Mouse (Mus musculus) embryonic facial prominence, embryonic 14.5 days (tissue): ENCODE data around the gene Ube2z. TPM values are rescaled to one million over a fixed set of nuclear protein-coding genes. Genes with fewer than 3 reads are reported as not detected.

Experiments used
- ATAC-seq: fragments of 200-750 bp; cut with Nextera tagmentation; 2 replicates; pipeline ENCODE4 v1.8.0; 2017; ENCODE audit warnings: low read depth, moderate number of reproducible peaks, moderate TSS enrichment
- DNase-seq: peaks from one replicate; pipeline ENCODE4 v3.0.0-alpha.2; 2015; ENCODE audit warnings: low spot score
- H3K27ac ChIP-seq: fragments of 300-500 bp; sonication (generic); replicated peaks from 2 replicates; pipeline ENCODE4 v1.5.1; 2014; ENCODE audit warnings: low read depth, mild to moderate bottlenecking, low read length, moderate library complexity
- H3K27me3 ChIP-seq: fragments of 300-500 bp; sonication (generic); replicated peaks from 2 replicates; pipeline ENCODE4 v1.6.1; 2014; ENCODE audit warnings: low read length; ENCODE audit not compliant: control insufficient read depth, insufficient read depth
- H3K36me3 ChIP-seq: fragments of 300-500 bp; sonication (generic); 2 replicates; pipeline ENCODE4 v1.6.1; 2014; ENCODE audit warnings: low read length, mixed read lengths; ENCODE audit not compliant: control insufficient read depth, insufficient read depth
- H3K4me1 ChIP-seq: fragments of 300-500 bp; sonication (generic); 2 replicates; pipeline ENCODE4 v1.6.1; 2014; ENCODE audit warnings: antibody characterized with exemption, low read length; ENCODE audit not compliant: control insufficient read depth, insufficient read depth
- H3K4me2 ChIP-seq: fragments of 300-500 bp; sonication (generic); 2 replicates; pipeline ENCODE4 v1.6.1; 2014; ENCODE audit warnings: low read depth, mild to moderate bottlenecking, low read length, moderate library complexity, mixed read lengths
- H3K4me3 ChIP-seq: fragments of 300-500 bp; sonication (generic); 2 replicates; pipeline ENCODE4 v1.5.1; 2014; ENCODE audit warnings: low read depth, mild to moderate bottlenecking, low read length
- H3K9ac ChIP-seq: fragments of 300-500 bp; sonication (generic); 2 replicates; pipeline ENCODE4 v1.6.1; 2014; ENCODE audit warnings: low read depth, mild to moderate bottlenecking, low read length, moderate library complexity, mixed read lengths
- H3K9me3 ChIP-seq: fragments of 300-500 bp; sonication (generic); 2 replicates; pipeline ENCODE4 v1.6.1; 2016; ENCODE audit warnings: low read length; ENCODE audit not compliant: control insufficient read depth
- WGBS: fragments of 180-500 bp; shearing (Covaris S2); extraction: QIAGEN DNeasy Blood & Tissue Kit; methylation state at CpG from one replicate; pipeline ENCODE4 v1.1.7; 2014; 5-methylcytosine and 5-hydroxymethylcytosine counted together
- polyA plus RNA-seq: library from polyadenylated mRNA; unstranded; fragments of >200 nt; fragmentation: Nextera tagmentation; extraction: Ambion mirVana; gene quantifications from 2 replicates; pipeline ENCODE4 v1.2.1, GENCODE M21; 2014

Gene Ube2z
- polyA plus RNA-seq, 1 experiment from 2014 or later, result 39.5 TPM

- peaks cover 32% of the 10 kb centered on the region for H3K4me1 ChIP-seq
- H3K4me3 ChIP-seq, result peak overlapping the region; percentile 88
- ATAC-seq, result no peak
- peak overlapping the region; percentile 96 for H3K9ac ChIP-seq
- DNase-seq, result peak; percentile 25
- under 1% methylated on average over 12 of the region's 12 CpGs for WGBS
- H3K27ac ChIP-seq, result peak overlapping the region; percentile 95
- no peaks in the 10 kb centered on the region for H3K36me3 ChIP-seq
- 0 out of 2 replicates have a peak, but pooled peaks cover 4% of the 10 kb centered on the region for H3K27me3 ChIP-seq
- H3K4me2 ChIP-seq, result peak overlapping the region; percentile 82
- H3K9me3 ChIP-seq, result no peaks in the 10 kb centered on the region
Measured at GRCm38 (mm10) chr11:96003100-96003900, 61.9 kb downstream of the Ube2z start.

Other genes with a start within 250 kb of the Ube2z start
- 7.5 and 14.9 TPM in 2 replicates for gene Phospho1, start 240.9 kb downstream of the Ube2z start, polyA plus RNA-seq
- 15.0 and 16.2 TPM in 2 replicates for gene Gngt2, start 228.2 kb downstream of the Ube2z start, polyA plus RNA-seq
- 3.9 and 5.1 TPM in 2 replicates for gene Abi3, start 222.9 kb downstream of the Ube2z start, polyA plus RNA-seq
- not detected in 2 replicates for gene B4galnt2, start 150.5 kb downstream of the Ube2z start, polyA plus RNA-seq
- gene Igf2bp1, start 59.4 kb downstream of the Ube2z start, polyA plus RNA-seq, result 19.9 and 31.4 TPM in 2 replicates
- gene Gip, start 40.8 kb downstream of the Ube2z start, polyA plus RNA-seq, result not detected in 2 replicates
- 33.4 and 36.6 TPM in 2 replicates for gene Snf8, start 30.5 kb downstream of the Ube2z start, polyA plus RNA-seq
- 764 and 777 TPM in 2 replicates for gene Atp5g1, start 10.3 kb upstream of the Ube2z start, polyA plus RNA-seq
- 0.47 TPM in 1 of 2 replicates, not detected in the other for gene Calcoco2, start 46.6 kb upstream of the Ube2z start, polyA plus RNA-seq
- gene Ttll6, start 68.4 kb upstream of the Ube2z start, polyA plus RNA-seq, result 0.30 and 0.96 TPM in 2 replicates
- gene Hoxb13, start 128.9 kb upstream of the Ube2z start, polyA plus RNA-seq, result not detected in 2 replicates
- 0.10 TPM in 1 of 2 replicates, not detected in the other for gene Hoxb9, start 206.1 kb upstream of the Ube2z start, polyA plus RNA-seq
- gene Hoxb8, start 216.5 kb upstream of the Ube2z start, polyA plus RNA-seq, result not detected in 2 replicates
- gene Hoxb7, start 221.2 kb upstream of the Ube2z start, polyA plus RNA-seq, result 0.39 and 0.42 TPM in 2 replicates
- 0.22 and 0.97 TPM in 2 replicates for gene Hoxb6, start 227.1 kb upstream of the Ube2z start, polyA plus RNA-seq
- 1.8 and 2.4 TPM in 2 replicates for gene Hoxb5, start 237.9 kb upstream of the Ube2z start, polyA plus RNA-seq